Mouse (Mus musculus) liver, adult 2 months (tissue): ENCODE measurements around the gene Sirt5. TPM values are rescaled to one million over a fixed set of nuclear protein-coding genes. Genes with fewer than 3 reads are reported as not detected.

ENCODE experiments used
- DNase-seq: peaks from one replicate; pipeline ENCODE4 v3.0.0-alpha.2; 2011; ENCODE audit warnings: low read depth, low spot score; ENCODE audit errors: extremely low read depth
- H3K27ac ChIP-seq: fragments of 200-500 bp; replicated peaks from 2 replicates; pipeline ENCODE4 v1.5.1; 2012; ENCODE audit warnings: low read depth, mild to moderate bottlenecking, control low read depth, inconsistent platforms, low read length; ENCODE audit not compliant: insufficient read depth
- H3K27me3 ChIP-seq: fragments of 200-500 bp; 2 replicates; pipeline ENCODE4 v1.6.1; 2012; ENCODE audit warnings: mild to moderate bottlenecking, moderate library complexity, low read length, inconsistent platforms; ENCODE audit not compliant: control insufficient read depth, insufficient read depth
- H3K36me3 ChIP-seq: fragments of 200-500 bp; 2 replicates; pipeline ENCODE4 v1.6.1; 2012; ENCODE audit warnings: low read length, inconsistent platforms; ENCODE audit not compliant: control insufficient read depth, insufficient read depth
- H3K4me1 ChIP-seq: fragments of 200-500 bp; 2 replicates; pipeline ENCODE4 v1.6.1; 2011; ENCODE audit warnings: low read length; ENCODE audit not compliant: control insufficient read depth, insufficient read depth
- H3K4me3 ChIP-seq: fragments of 200-500 bp; 2 replicates; pipeline ENCODE4 v1.5.1; 2011; ENCODE audit warnings: low read depth, mild to moderate bottlenecking, control low read depth, low read length, moderate library complexity; ENCODE audit not compliant: insufficient read depth
- H3K79me2 ChIP-seq: fragments of 200-500 bp; 2 replicates; pipeline ENCODE4 v1.6.1; 2012; ENCODE audit warnings: inconsistent platforms, mild to moderate bottlenecking, low read length, moderate library complexity; ENCODE audit not compliant: control insufficient read depth, insufficient read depth
- H3K9ac ChIP-seq: fragments of 200-500 bp; 2 replicates; pipeline ENCODE4 v1.6.1; 2012; ENCODE audit warnings: low read depth, mild to moderate bottlenecking, control low read depth, inconsistent platforms, low read length
- CTCF ChIP-seq: fragments of 200-500 bp; IDR thresholded peaks from 2 replicates; pipeline ENCODE4 v1.5.1; 2011; ENCODE audit warnings: low read depth, low read length, control low read depth
- POLR2A ChIP-seq: fragments of 200-500 bp; IDR thresholded peaks from 2 replicates; pipeline ENCODE4 v1.6.1; 2011; ENCODE audit warnings: low read length, control low read depth; ENCODE audit not compliant: insufficient read depth; ENCODE audit errors: extremely low read depth
- WGBS: fragments of 180-500 bp; shearing (Covaris S2); methylation state at CpG from one replicate; pipeline ENCODE4 v1.1.7; 2018; 5-methylcytosine and 5-hydroxymethylcytosine counted together
- polyA plus RNA-seq: library from polyadenylated mRNA; depleted of rRNA; stranded (reverse); fragments of >200 nt; gene quantifications from 2 replicates; pipeline ENCODE4 v1.2.3, GENCODE M21; 2012
- total RNA-seq: library from RNA; depleted of rRNA; stranded (reverse); fragments of >200 nt; gene quantifications from 2 replicates; pipeline ENCODE4 v1.2.3, GENCODE M21; 2014

The Sirt5 gene
- total and polyA plus RNA-seq, 2 experiments, result 8.7 to 21.6 TPM

GRCm38 (mm10) chr13:43362353-43362752, 2.9 kb upstream of the Sirt5 start:
- Histone ChIP-seq H3K36me3 (no peaks in the 10 kb centered on the region), H3K4me1 (peaks cover 7% of the 10 kb centered on the region; the same call in 1 of the 2 replicates), H3K4me3 (no peak overlapping the region), H3K79me2 (no peaks in the 10 kb centered on the region; the same call in 1 of the 2 replicates), H3K27me3 (no peaks in the 10 kb centered on the region), H3K27ac (no peak overlapping the region), H3K9ac (no peak overlapping the region)
- no peak for DNase-seq
- TF ChIP-seq POLR2A (no peak), CTCF (no peak)
- WGBS, result 83% methylated on average over 9 of the region's 9 CpGs

- Histone ChIP-seq H3K79me2 (no peaks in the 10 kb centered on the region; the same call in 1 of the 2 replicates), H3K36me3 (peaks cover 1% of the 10 kb centered on the region), H3K4me3 (peak overlapping the region; percentile 70), H3K27ac (peak overlapping the region; percentile 73), H3K27me3 (no peaks in the 10 kb centered on the region), H3K9ac (peak overlapping the region; percentile 81), H3K4me1 (peaks cover 7% of the 10 kb centered on the region; the same call in 1 of the 2 replicates)
- TF ChIP-seq POLR2A (no peak), CTCF (no peak)
- WGBS, result 3% methylated on average over 11 of the region's 11 CpGs
- peak; percentile 25 for DNase-seq
These were observed 509 bp downstream of the Sirt5 start for GRCm38 (mm10) chr13:43365825-43366184.

GRCm38 (mm10) chr13:43370063-43370462, 4.8 kb downstream of the Sirt5 start:
- 13% methylated on average over 6 of the region's 6 CpGs for WGBS
- Histone ChIP-seq H3K4me1 (peaks cover 6% of the 10 kb centered on the region; the same call in 1 of the 2 replicates), H3K27me3 (no peaks in the 10 kb centered on the region), H3K9ac (no peak overlapping the region), H3K79me2 (no peaks in the 10 kb centered on the region; the same call in 1 of the 2 replicates), H3K36me3 (peaks cover 23% of the 10 kb centered on the region), H3K27ac (peak overlapping the region; percentile 51), H3K4me3 (no peak overlapping the region)
- TF ChIP-seq CTCF, result no peak
- TF ChIP-seq POLR2A, result no peak
- DNase-seq, result peak; percentile 84

GRCm38 (mm10) chr13:43372892-43373291, 7.6 kb downstream of the Sirt5 start:
- no peak overlapping the region for H3K9ac ChIP-seq
- DNase-seq, result no peak
- H3K4me1 ChIP-seq, result no peaks in the 10 kb centered on the region
- H3K36me3 ChIP-seq, result peaks cover 26% of the 10 kb centered on the region
- H3K79me2 ChIP-seq, result no peaks in the 10 kb centered on the region
- H3K4me3 ChIP-seq, result no peak overlapping the region
- WGBS, result 100% methylated on average over 1 of the region's 1 CpGs
- no peak for TF ChIP-seq CTCF
- TF ChIP-seq POLR2A, result no peak
- no peaks in the 10 kb centered on the region for H3K27me3 ChIP-seq
- no peak overlapping the region for H3K27ac ChIP-seq

- Histone ChIP-seq H3K36me3 (peaks cover 27% of the 10 kb centered on the region), H3K4me1 (no peaks in the 10 kb centered on the region), H3K4me3 (no peak overlapping the region), H3K27ac (peak overlapping the region; percentile 20; the same call in 1 of the 2 replicates), H3K27me3 (no peaks in the 10 kb centered on the region), H3K9ac (no peak overlapping the region), H3K79me2 (no peaks in the 10 kb centered on the region)
- WGBS, result 93% methylated on average over 10 of the region's 10 CpGs
- TF ChIP-seq POLR2A (no peak), CTCF (no peak)
- no peak for DNase-seq
These were observed 8.9 kb downstream of the Sirt5 start for GRCm38 (mm10) chr13:43374205-43374604.

GRCm38 (mm10) chr13:43374918-43375432, 9.7 kb downstream of the Sirt5 start:
- Histone ChIP-seq H3K4me1 (no peaks in the 10 kb centered on the region), H3K4me3 (no peak overlapping the region), H3K79me2 (no peaks in the 10 kb centered on the region), H3K36me3 (peaks cover 31% of the 10 kb centered on the region), H3K9ac (no peak overlapping the region), H3K27me3 (no peaks in the 10 kb centered on the region), H3K27ac (peak overlapping the region; percentile 48)
- WGBS, result 82% methylated on average over 2 of the region's 2 CpGs
- DNase-seq, result no peak
- TF ChIP-seq CTCF (no peak), POLR2A (no peak)
